Mouse (Mus musculus) MEL (cell line): Measurements from ENCODE around the gene Gm20388. TPM values are rescaled to one million over a fixed set of nuclear protein-coding genes. Genes with fewer than 3 reads are reported as not detected.

Experiments
- DNase-seq: peaks from one replicate; pipeline ENCODE4 v3.0.0; 2011; ENCODE audit warnings: low read depth, low spot score
- H3K27ac ChIP-seq: 2 replicates; pipeline ENCODE4 v1.5.1; 2012; ENCODE audit warnings: low read depth, mild to moderate bottlenecking, control low read depth, low read length, moderate library complexity; ENCODE audit not compliant: control insufficient read depth
- H3K27me3 ChIP-seq, 2 experiments: fragments of 150-350 bp in 1 of 2; sonication (generic) in 1 of 2; 2 replicates each; pipeline ENCODE4 v1.6.1; 2012; ENCODE audit warnings: low read length in 2 of 2, mild to moderate bottlenecking in 2 of 2, improper control_type of control experiment in 1 of 2, moderate library complexity in 1 of 2; ENCODE audit not compliant: insufficient read depth in 2 of 2, control insufficient read depth in 1 of 2
- H3K36me3 ChIP-seq, 2 experiments: 2 replicates each; pipeline ENCODE4 v1.6.1; 2012 to 2014; ENCODE audit warnings: low read length in 2 of 2, improper control_type of control experiment in 1 of 2, inconsistent platforms in 1 of 2, mild to moderate bottlenecking in 1 of 2; ENCODE audit not compliant: insufficient read depth in 2 of 2, control insufficient read depth in 1 of 2
- H3K4me1 ChIP-seq, 2 experiments: fragments of 150-350 bp in 1 of 2; sonication (generic) in 1 of 2; 2 replicates each; pipeline ENCODE4 v1.6.1; 2012; ENCODE audit warnings: low read length in 2 of 2, improper control_type of control experiment in 1 of 2, mild to moderate bottlenecking in 1 of 2; ENCODE audit not compliant: insufficient read depth in 2 of 2, control insufficient read depth in 1 of 2
- H3K4me3 ChIP-seq, 2 experiments: fragments of 150-350 bp in 1 of 2; sonication (generic) in 1 of 2; 2 replicates each; pipeline ENCODE4 v1.5.1; 2012; ENCODE audit warnings: low read depth in 2 of 2, low read length in 2 of 2, mild to moderate bottlenecking in 2 of 2, moderate library complexity in 2 of 2, control low read depth in 1 of 2, improper control_type of control experiment in 1 of 2; ENCODE audit not compliant: control insufficient read depth in 1 of 2, insufficient read depth in 1 of 2
- H3K79me2 ChIP-seq: 2 replicates; pipeline ENCODE4 v1.6.1; 2012; ENCODE audit warnings: mild to moderate bottlenecking, low read length, moderate library complexity; ENCODE audit not compliant: control insufficient read depth, poor library complexity, insufficient read depth
- H3K9ac ChIP-seq: 2 replicates; pipeline ENCODE4 v1.6.1; 2012; ENCODE audit warnings: low read depth, mild to moderate bottlenecking, control low read depth, low read length, moderate library complexity; ENCODE audit not compliant: control insufficient read depth, poor library complexity, severe bottlenecking
- H3K9me3 ChIP-seq: fragments of 150-350 bp; sonication (generic); replicated peaks from 2 replicates; pipeline ENCODE4 v1.6.1; 2012; ENCODE audit warnings: mild to moderate bottlenecking, low read length, improper control_type of control experiment, moderate library complexity; ENCODE audit not compliant: insufficient read depth
- BHLHE40 ChIP-seq: IDR thresholded peaks from 2 replicates; pipeline ENCODE4 v1.6.1; 2012; ENCODE audit warnings: low read depth, mild to moderate bottlenecking, inconsistent platforms, low read length, improper control_type of control experiment, borderline replicate concordance
- CTCF ChIP-seq, 3 experiments: IDR thresholded peaks in 2 of 3; conservative IDR thresholded peaks in 1 of 3; 2 replicates each; pipeline ENCODE4 v1.5.1; 2011 to 2012; ENCODE audit warnings: low read length in 3 of 3, low read depth in 2 of 3, mild to moderate bottlenecking in 2 of 3, improper control_type of control experiment in 1 of 3, inconsistent platforms in 1 of 3, mixed read lengths in 1 of 3, moderate library complexity in 1 of 3; ENCODE audit not compliant: control insufficient read depth in 1 of 3, insufficient read depth in 1 of 3, poor library complexity in 1 of 3, severe bottlenecking in 1 of 3
- EP300 ChIP-seq, 2 experiments: IDR thresholded peaks; 2 replicates each; pipeline ENCODE4 v1.6.1; 2011; ENCODE audit warnings: improper control_type of control experiment in 2 of 2, low read length in 2 of 2, low read depth in 1 of 2, mild to moderate bottlenecking in 1 of 2
- ETS1 ChIP-seq: IDR thresholded peaks from 2 replicates; pipeline ENCODE4 v1.6.1; 2012; ENCODE audit warnings: low read depth, mild to moderate bottlenecking, inconsistent platforms, low read length, improper control_type of control experiment, moderate library complexity
- KAT2A ChIP-seq: conservative IDR thresholded peaks from 2 replicates; pipeline ENCODE4 v1.6.1; 2012; ENCODE audit warnings: low read depth, low read length, improper control_type of control experiment, inconsistent platforms
- MAX ChIP-seq: IDR thresholded peaks from 2 replicates; pipeline ENCODE4 v1.6.1; 2011; ENCODE audit warnings: low read length, improper control_type of control experiment
- MAZ ChIP-seq: IDR thresholded peaks from 2 replicates; pipeline ENCODE4 v1.6.1; 2012; ENCODE audit warnings: low read depth, mild to moderate bottlenecking, inconsistent platforms, low read length, improper control_type of control experiment
- MEF2A ChIP-seq: IDR thresholded peaks from 2 replicates; pipeline ENCODE4 v1.6.1; 2014; ENCODE audit warnings: low read depth, mild to moderate bottlenecking, inconsistent platforms, low read length, improper control_type of control experiment; ENCODE audit not compliant: poor library complexity, insufficient replicate concordance, severe bottlenecking; ENCODE audit errors: extremely low read depth
- NELFE ChIP-seq: IDR thresholded peaks from 2 replicates; pipeline ENCODE4 v1.6.1; 2011; ENCODE audit warnings: low read depth, low read length, improper control_type of control experiment
- POLR2AphosphoS2 ChIP-seq: IDR thresholded peaks from 2 replicates; pipeline ENCODE4 v1.6.1; 2011; ENCODE audit warnings: low read length, improper control_type of control experiment
- POLR2AphosphoS5 ChIP-seq: IDR thresholded peaks from 2 replicates; pipeline ENCODE4 v1.6.1; 2012; ENCODE audit warnings: low read depth, borderline replicate concordance, mild to moderate bottlenecking, inconsistent platforms, low read length, moderate library complexity, mixed read lengths
- RAD21 ChIP-seq: IDR thresholded peaks from 2 replicates; pipeline ENCODE4 v1.6.1; 2011; ENCODE audit warnings: mild to moderate bottlenecking, low read depth, low read length, improper control_type of control experiment
- SMC3 ChIP-seq: IDR thresholded peaks from 2 replicates; pipeline ENCODE4 v1.6.1; 2011; ENCODE audit warnings: low read depth, low read length, improper control_type of control experiment
- TCF12 ChIP-seq: IDR thresholded peaks from 2 replicates; pipeline ENCODE4 v1.6.1; 2014; ENCODE audit warnings: low read depth, mild to moderate bottlenecking, inconsistent platforms, low read length, improper control_type of control experiment, moderate library complexity
- UBTF ChIP-seq: IDR thresholded peaks from 2 replicates; pipeline ENCODE4 v1.6.1; 2012; ENCODE audit warnings: low read depth, mild to moderate bottlenecking, inconsistent platforms, low read length, improper control_type of control experiment, moderate library complexity, borderline replicate concordance; ENCODE audit not compliant: insufficient read depth
- USF1 ChIP-seq: IDR thresholded peaks from 2 replicates; pipeline ENCODE4 v1.6.1; 2014; ENCODE audit warnings: low read depth, mild to moderate bottlenecking, inconsistent platforms, low read length, improper control_type of control experiment, moderate library complexity
- ZC3H11A ChIP-seq: IDR thresholded peaks from 2 replicates; pipeline ENCODE4 v1.6.1; 2012; ENCODE audit warnings: low read depth, mild to moderate bottlenecking, inconsistent platforms, low read length, improper control_type of control experiment
- ZMIZ1 ChIP-seq: IDR thresholded peaks from 2 replicates; pipeline ENCODE4 v1.6.1; 2012; ENCODE audit warnings: low read depth, mild to moderate bottlenecking, inconsistent platforms, low read length, improper control_type of control experiment, moderate library complexity
- polyA plus RNA-seq, 2 experiments: library from polyadenylated mRNA; stranded (reverse) in 1 of 2; unstranded in 1 of 2; fragments of >175 nt in 1 of 2; fragments of >200 nt in 1 of 2; gene quantifications; 2 replicates each; pipeline versions ENCODE4 v1.2.1 to v1.2.4; 2012; ENCODE audit warnings: low replicate concordance in 2 of 2, low read depth in 1 of 2; ENCODE audit not compliant: insufficient read length in 2 of 2, insufficient read depth in 1 of 2, missing spikeins in 1 of 2
- total RNA-seq: library from RNA; depleted of rRNA; stranded (reverse); fragments of 300-350 nt; gene quantifications from 2 replicates; pipeline ENCODE4 v1.2.3, GENCODE M21; 2012

The Gm20388 gene
- total and polyA plus RNA-seq, 3 experiments: 11.1 to 17.8 TPM; not detected in 1

- DNase-seq: peak; percentile 44
- TF ChIP-seq CTCF (IDR thresholded peaks at IDR 0.05 in 2 of 3, conservative IDR thresholded peaks at IDR 0.05 in 1 of 3; ENCODE audit: control insufficient read depth in 1 of 3, insufficient read depth in 1 of 3, low read depth in 2 of 3, low read length in 3 of 3, poor library complexity in 1 of 3, severe bottlenecking in 1 of 3) (peak; percentile 56 to 63 (median 60)), RAD21 (peak; percentile 47), KAT2A (no peak), POLR2AphosphoS5 (no peak), ZMIZ1 (no peak), MAX (no peak), SMC3 (peak; percentile 51), EP300 (IDR thresholded peaks at IDR 0.05; ENCODE audit: low read depth in 1 of 2, low read length in 2 of 2) (no peak), BHLHE40 (no peak), MEF2A (no peak)
These were observed 73.4 kb downstream of the Gm20388 start for GRCm38 (mm10) chr8:119984085-119984484.

DNA sequence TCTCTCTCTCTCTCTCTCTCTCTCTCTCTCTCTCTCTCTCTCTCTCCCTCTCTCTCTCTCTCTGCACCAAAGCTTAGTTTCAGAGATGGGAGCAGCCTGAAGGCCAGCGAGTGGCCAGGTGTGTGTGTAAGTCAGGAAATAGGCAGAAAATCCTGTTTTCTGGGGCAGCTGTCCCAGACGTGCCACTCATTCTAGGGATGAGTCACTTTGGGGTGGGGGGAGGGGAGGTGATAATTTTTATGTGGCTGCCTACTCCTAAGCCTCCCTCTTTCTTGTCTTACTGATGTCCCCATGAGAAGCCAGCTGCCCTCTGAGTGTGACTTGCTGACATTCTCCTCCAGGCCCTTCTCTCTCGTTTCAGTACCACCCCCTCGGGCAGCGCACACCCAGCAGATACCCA is 75.5 kb downstream of the Gm20388 start:
- Histone ChIP-seq H3K36me3 (no peaks in the 10 kb centered on the region), H3K4me3 (no peak overlapping the region), H3K27ac (no peak overlapping the region), H3K9ac (no peak overlapping the region), H3K27me3 (peaks cover 0 to 1% of the 10 kb centered on the region in 2 experiments; a peak in 1 of 4 replicates), H3K79me2 (no peaks in the 10 kb centered on the region), H3K9me3 (no peaks in the 10 kb centered on the region), H3K4me1 (no peaks in the 10 kb centered on the region)
- TF ChIP-seq POLR2AphosphoS5 (no peak), ZMIZ1 (no peak), KAT2A (no peak)
- no peak for DNase-seq

More at GRCm38 (mm10) chr8:119984085-119984484, 73.4 kb downstream of the Gm20388 start:
- no peaks in the 10 kb centered on the region for H3K36me3 ChIP-seq
- H3K4me3 ChIP-seq: no peak overlapping the region
- no peaks in the 10 kb centered on the region for H3K79me2 ChIP-seq
- no peak overlapping the region for H3K9ac ChIP-seq
- no peaks in the 10 kb centered on the region for H3K9me3 ChIP-seq
- peaks cover 0 to 1% of the 10 kb centered on the region in 2 experiments; a peak in 1 of 4 replicates for H3K27me3 ChIP-seq
- no peaks in the 10 kb centered on the region for H3K4me1 ChIP-seq
- H3K27ac ChIP-seq: no peak overlapping the region

GRCm38 (mm10) chr8:119988087-119988486 is 77.4 kb downstream of the Gm20388 start:
- DNase-seq: no peak
- Histone ChIP-seq H3K4me3 (no peak overlapping the region), H3K9ac (no peak overlapping the region), H3K9me3 (no peaks in the 10 kb centered on the region), H3K4me1 (no peaks in the 10 kb centered on the region), H3K79me2 (no peaks in the 10 kb centered on the region), H3K27ac (no peak overlapping the region), H3K27me3 (peaks cover 0 to 1% of the 10 kb centered on the region in 2 experiments; a peak in 1 of 4 replicates), H3K36me3 (no peaks in the 10 kb centered on the region)
- no peak for TF ChIP-seq ETS1
- TF ChIP-seq ZC3H11A: no peak
- TF ChIP-seq MAZ: no peak
- no peak for TF ChIP-seq USF1
- no peak for TF ChIP-seq NELFE
- TF ChIP-seq TCF12: no peak
- no peak for TF ChIP-seq CTCF (IDR thresholded peaks at IDR 0.05 in 2 of 3, conservative IDR thresholded peaks at IDR 0.05 in 1 of 3; ENCODE audit: control insufficient read depth in 1 of 3, insufficient read depth in 1 of 3, low read depth in 2 of 3, low read length in 3 of 3, poor library complexity in 1 of 3, severe bottlenecking in 1 of 3)
- no peak for TF ChIP-seq ZMIZ1
- no peak for TF ChIP-seq POLR2AphosphoS2
- no peak for TF ChIP-seq UBTF
